Mouse (Mus musculus) retina, postnatal 7 days (tissue): Measurements from ENCODE around the gene Magi1.

Source experiments
- DNase-seq: peaks from one replicate; pipeline ENCODE4 v3.0.0-alpha.2; 2012; ENCODE audit warnings: low read depth, low spot score

Gene Magi1

DNA sequence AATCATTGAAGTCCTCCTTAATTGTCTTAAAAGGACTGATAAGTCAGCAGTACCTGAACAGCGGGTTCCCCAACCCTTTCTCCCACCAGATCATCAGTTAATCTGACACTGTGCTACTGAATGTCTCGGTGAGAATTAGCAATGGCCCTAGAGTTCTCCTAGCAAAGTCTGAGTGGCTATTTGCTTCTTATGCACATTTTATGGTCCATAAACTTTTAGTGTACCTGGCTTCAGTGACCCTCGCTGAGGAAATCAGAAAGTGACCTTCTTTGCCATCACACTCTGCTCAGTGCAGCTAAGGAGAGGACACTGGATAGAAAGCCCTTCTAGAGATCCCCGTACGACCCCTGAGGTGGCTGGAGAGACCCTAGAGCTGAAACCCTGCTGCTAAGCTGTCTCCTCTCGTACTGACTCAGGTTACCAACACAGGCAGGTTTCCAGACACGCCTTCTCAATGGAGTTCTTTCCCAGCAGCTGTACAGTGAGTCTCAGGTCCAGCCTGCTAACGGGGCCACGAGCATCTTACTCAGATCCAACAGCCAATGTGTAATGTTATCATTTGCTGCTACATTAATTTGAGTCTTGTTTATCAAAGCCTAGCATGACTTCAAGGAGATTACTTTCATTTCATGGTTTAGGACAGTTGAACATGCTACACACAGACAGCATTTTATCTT lies 461.4 kb downstream of the Magi1 start:
- DNase-seq: no peak

DNA sequence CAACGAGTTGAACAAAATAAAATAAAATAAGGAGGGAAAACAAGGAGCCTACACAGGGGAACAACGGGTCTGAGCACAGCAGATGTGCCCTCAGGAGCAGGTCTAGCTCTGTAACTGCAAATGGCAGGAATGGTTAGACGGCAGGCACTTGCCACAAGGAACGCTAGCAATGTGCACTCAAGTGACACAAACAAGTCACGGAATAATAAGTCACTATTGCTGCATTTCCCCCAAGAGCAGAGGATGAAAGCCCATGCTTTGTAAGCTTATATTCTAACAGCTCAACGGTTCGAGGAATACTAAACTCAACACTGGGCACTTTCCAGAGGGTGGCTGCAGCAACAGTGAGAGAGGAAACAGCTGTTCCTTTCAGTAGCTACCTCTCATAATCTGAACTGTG lies 462.2 kb downstream of the Magi1 start:
- no peak for DNase-seq

DNA sequence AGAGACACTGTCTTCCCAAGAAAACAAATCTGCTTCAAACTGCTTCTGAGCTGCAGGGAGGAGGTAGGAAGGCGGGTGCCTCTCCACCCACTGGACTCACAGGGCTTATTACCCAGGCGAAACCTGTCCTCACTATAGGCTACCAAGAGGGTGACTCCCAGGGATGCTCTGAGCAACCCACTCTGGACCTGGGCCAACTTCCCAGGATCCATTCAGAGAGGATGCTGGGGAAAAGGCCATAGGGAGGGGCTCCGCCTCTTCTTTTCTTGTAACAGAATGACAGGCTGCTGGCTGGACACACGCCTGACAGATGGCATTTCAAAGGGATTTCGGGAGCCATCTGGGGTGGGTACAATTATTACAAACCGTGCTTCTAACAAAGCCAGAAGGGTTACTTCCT lies 463.8 kb downstream of the Magi1 start:
- peak; percentile 79 for DNase-seq

DNA sequence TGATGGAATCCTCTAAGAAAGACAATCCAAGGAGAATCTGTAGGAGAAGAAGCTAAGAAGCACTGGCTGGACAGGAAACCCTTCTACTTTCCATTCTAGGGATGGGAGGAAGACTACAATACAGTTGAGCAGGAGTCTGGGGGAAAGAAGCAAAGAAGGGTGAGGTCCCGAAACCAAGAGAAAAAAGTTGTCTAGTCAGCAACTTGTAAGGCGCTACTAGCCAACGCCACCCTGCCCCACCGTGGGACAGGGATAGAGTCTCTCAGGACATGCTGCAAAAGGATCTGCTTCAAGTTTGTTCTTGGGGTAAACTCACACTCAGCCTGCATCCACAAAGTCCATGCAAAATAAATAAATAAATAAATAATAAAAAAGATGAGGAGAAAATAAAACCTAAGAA lies 464.4 kb downstream of the Magi1 start:
- no peak for DNase-seq

DNA sequence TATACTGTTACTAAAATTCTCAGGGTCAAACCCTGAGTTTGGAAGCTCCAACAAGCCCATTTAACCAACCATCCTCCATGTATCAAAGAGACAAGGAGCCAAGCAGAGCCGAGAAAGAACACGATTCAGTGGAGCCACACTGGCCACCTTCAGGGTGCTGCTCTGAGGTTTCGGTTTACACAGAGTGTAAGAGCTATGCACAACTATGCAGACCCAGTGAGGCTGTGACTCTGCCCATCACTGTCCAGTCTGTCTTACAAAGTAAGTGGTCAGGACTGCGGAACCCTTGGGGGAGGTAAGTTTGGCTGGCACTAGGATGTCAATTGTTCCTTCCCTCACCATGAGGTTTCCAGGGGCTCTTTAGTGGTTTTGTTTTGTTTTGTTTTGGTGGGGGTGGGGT lies 465.2 kb downstream of the Magi1 start:
- no peak for DNase-seq

DNA sequence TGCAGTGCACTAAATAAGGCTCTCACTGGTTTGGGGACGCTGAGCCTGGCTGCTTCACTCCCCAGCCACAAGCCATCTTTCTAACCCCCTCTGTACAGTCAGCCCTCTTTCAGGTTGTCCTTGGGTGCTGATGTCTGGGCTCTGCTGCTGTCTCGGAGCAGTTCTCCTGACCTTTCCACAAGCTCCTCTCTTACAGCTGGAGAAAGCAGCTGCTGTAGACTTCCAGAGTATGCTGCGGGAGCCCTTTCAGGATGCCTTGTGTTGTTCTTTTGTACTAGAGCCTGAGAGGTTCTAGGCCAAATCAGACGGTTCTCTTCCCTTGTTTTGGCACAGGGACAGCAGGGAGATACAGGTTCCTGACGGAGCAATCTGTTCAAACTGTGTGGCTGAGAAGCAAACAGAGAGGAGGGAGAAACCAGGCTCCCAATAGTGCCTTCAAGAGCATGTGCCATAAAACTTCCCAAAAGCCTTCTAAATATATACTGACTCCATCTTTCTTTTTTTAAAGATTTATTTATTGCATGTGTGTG lies 478.2 kb downstream of the Magi1 start:
- no peak for DNase-seq

DNA sequence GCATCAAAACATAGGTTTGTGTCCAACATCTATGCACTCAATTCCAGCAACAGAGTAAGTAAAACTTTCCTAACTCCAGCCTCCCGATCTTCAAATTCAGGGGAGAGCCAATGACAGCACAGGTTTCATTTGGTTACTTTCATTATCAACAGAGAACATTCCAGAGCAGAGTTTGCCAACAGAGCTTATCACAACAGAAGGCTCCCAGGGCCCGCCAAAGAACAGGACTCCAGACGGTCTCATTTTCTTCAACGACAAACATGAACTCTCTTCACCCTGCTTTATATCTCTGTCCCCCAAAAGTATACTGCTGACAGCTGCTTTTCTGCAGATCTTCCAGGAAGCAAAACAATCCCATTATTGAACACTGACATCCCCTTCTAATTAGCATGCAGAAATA lies 481.3 kb downstream of the Magi1 start:
- DNase-seq: no peak

DNA sequence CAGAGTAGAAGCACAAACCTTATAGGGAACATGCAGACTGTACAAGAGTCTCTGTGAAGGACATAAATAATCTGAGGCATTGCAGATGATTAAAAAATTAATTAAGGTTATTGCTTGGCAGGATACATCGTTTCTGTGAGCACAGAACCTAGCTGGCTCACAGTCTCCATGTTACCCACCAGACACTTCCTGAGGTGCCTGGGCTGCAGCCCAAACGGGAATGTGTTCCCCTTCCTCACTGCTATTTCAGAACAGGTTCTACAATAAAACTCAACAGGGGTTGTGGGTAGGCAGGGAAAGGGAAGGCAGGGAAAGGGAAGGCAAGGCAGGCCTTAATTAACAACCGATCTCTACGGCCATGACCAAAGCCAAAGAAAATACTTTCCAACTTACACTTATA lies 483.3 kb downstream of the Magi1 start:
- no peak for DNase-seq

DNA sequence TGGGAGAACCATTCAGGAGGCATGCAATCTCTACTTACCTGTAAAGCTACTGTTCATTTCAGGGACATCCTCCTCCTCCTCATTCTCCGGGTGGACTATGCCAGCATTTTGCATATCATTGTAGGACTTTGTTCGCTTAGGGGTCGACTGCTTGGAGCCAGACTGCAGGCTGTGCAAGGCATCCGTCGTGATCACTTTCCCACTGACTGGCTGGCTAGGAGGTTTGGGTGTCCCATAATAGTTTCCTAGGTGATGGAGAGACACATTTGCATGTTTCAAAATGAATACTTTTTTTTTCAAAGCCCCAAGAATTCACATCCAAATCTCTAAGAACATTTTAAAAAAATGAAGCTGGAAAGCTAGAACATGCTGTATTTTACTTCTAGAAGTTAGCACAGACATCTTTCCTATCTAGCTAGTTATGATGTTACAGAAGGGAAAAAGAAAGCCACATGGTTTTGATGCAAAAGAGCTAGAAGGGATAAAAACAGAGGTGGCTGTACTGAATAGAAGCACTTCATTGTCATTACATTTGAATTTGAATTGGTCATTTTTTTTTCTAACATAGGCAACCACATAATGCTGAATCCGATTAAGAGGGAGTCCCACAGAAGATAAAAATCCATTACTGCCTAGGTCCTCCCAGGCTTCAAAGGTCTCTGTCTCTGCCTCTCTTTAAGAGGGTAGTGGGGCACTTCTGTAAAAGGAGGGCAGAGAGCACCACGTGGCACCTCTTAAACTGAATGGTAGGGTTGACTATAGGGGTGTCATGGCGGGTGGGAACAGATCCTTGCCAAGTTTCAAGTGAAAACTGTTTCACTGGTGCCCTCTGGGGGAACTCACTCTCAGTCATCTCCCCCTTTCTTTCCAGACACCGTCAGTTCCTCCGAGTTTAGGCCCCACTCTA lies 491.2 kb downstream of the Magi1 start:
- DNase-seq: no peak

DNA sequence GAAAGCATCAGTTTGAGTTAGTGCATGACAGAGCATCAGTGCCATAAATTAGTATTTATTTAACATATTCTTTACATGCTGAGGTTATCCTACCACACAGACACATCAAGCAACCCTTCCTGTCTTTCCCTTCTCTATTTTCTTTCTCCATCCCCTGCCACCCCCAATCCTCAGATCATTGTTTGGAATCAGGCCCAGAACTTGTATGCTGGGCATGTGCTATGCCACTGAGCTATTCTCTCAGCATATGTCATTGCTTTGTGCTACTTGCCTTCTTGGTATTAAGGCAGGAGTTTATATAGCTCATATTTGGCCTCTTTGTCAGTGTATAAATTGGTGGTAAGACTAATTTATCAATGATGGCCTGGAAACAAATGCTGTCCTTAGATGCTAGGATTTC lies 494.0 kb downstream of the Magi1 start:
- DNase-seq: no peak

DNA sequence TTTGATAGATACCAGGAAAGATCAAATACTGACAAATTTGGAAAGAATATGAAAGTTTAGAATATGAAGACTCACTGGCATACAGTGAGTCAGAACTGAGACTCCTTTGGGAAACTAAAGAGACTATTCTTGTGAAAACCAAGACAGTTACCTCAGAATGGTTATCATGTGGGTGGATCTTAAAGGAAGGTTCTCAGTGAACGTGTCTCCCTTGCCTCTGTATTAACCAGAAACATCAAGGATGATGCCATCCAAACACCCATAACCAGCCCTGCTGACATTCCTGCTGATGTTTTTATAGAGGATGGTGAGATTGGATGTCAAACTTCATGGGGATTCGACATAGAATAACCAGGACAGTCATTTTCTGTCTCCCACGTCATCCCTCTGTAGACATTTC lies 496.7 kb downstream of the Magi1 start:
- DNase-seq: no peak

DNA sequence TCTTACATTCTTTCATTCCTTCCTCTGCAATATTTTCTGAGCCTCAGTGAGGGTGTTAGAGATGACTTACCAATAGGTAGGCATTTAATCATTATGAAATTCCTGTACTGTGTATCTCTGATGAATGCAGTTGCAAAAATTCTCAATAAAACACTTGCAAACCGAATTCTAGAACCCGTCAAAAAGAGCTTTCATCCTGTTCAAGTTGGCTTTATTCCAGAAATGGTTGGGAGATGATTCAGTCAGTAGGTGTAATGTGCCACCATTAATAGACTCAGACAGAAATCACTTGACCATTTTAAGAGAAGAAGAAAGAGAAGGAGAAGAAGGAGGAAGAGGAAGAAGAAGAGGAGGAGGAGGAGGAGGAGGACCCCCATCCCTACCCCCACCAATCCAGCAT lies 497.5 kb downstream of the Magi1 start:
- no peak for DNase-seq

DNA sequence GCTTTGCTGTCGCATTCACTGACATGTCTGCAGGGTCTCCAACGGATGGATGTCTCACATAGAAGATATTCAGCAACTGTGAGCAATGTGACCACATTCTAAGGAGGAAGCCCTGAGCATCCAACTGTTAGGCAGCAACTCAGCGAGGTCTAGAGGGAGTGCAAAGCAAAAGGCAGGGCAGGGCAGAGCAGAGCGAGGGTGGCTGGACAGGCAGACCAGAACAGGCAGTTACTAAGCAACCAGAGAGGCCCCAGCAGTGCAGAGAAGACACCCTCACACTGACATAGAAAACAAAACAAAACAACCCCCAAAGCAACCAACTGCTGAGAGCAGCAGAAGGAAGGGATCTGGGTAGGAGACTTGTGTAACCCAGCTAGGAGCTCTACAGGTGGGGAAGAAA lies 512.6 kb downstream of the Magi1 start:
- no peak for DNase-seq

DNA sequence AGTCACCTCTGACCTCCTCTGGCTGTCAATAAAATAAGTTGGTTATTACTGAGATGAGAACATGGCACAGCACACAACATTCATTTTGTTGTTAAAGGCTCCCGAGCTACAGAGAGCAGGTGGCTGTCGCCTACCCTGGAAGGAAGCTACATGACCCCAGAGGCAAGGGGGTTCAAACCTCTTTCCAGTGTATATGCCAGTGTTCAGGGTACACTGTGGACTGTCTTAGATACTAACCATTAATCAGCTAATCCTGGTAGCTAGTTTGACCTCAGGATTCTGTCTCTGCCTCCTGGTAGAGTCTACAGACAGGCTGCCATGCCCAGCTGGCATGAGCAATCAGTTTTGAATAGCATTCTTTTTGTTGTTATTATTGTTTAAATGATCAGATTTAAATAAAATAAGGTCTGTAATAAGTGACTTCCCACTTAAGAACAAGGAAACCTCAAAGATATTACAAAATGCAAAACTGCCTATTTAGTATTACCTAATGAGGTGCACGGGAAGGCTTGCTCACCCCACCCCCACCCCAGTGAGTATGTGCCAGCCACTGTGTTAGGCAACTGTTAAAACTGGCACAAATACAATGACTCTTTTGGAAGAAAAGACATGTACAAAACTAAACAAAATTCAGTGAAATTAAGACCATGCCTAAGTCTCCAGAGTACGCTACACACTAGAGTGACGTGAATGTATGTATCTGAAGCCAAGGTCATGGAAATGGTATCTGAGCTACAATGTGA lies 513.3 kb downstream of the Magi1 start:
- no peak for DNase-seq

DNA sequence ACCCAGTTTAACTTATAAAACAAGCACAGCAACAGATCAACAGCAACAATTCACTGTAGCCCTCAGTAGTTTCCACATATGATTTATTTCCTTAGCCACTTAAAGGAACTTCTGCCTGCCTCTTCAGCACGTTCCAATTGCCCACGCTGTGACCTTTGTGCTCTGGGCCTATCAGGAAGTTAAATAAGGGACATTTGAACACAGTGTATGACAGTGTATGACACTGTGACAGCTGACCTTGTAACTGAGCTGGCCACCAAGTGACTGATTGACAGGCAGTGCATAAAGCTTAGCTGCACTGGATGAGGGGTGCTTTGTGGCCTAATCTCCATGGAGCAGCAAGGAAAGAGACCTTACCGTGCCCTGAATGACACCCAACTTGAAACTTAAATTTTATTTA lies 525.6 kb downstream of the Magi1 start:
- DNase-seq: no peak

DNA sequence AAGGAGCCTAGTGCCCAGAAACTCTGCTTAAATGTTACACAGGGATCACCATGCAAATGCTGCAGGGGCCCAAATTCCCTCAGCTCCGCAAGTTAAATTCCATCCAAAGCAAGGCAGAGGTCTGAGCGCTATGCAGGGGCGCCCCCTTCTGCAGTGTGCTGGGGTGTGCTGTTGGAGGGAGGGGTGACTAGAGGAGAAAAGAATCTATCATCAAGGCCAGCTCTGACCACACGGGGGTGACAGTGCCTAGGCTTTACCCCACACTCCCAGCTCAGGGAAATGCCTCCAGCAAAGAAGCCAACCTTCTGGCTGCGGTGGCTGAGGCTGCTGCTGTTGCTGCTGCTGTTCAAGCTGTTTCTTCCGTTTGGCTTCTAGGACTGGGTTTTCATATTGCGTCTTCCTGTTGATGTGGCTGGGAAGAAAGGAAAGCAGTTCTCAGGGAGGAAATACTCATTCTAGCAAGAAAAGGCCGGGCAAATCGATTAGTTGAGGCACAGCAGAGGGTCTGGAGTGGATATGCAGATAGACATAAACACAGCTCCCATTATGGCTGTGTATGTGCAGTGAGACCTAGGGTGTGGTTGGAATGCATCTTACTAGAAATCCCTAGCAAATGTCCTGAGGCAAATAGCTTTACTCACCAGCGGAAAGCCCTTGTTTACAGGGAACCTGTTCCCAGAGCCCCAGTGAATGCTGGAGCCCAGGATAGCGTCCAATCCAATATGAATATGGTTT lies 526.2 kb downstream of the Magi1 start:
- DNase-seq: peak; percentile 66

DNA sequence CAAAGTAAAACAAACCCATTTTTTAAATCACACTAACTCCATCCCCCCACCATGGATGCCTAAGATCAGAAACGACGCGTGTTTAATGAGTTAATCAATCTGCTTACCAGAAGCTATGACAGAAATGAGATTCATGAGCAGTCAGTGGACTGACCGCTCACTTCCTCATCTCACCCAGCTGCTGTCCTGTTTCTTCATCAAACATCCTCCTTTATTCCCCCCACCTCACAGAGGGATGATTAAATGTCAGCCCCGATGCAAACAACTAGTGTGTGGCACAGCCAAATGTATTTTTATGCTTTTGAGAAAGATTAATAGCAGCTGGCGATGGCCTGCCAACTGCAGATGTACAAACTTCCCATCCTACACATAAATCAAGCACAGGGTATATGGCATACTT lies 540.6 kb downstream of the Magi1 start:
- DNase-seq: no peak

DNA sequence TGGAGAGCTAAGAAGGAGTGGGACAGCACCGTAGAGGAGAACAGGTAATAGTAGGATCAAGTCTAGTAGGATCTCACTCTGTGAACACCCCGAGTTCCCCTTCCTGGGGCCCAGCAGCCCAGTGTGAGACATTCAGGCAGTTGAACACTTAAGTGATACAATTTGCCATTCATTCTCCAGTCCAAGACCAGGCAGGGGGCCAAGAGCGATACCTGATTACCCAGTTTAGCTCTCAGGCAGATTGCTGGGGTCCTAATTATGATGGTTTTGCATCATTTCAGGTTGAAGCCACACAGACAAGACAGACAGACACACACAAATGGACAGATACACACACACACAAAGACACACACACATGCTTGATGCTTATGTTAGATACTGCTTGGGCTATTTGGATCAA lies 543.9 kb downstream of the Magi1 start:
- no peak for DNase-seq

DNA sequence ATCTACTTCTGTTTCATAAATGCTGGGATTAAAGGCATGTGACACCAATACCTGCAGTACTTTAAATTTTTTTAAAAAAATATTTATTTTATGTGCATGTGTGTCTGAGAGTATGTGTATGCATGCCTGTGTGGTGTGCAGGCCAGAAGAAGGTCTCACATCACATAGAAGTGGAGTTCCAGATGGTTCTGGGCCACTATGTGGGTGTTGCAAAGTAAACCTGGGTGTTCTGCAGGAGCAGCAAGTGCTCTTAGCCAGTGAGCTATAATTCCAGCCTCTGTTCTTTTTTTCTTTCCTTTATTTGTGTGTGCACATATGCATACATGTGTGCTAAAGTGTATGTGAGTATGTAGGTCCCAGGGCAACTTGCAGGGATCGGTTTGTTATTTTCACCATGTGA lies 546.6 kb downstream of the Magi1 start:
- no peak for DNase-seq

DNA sequence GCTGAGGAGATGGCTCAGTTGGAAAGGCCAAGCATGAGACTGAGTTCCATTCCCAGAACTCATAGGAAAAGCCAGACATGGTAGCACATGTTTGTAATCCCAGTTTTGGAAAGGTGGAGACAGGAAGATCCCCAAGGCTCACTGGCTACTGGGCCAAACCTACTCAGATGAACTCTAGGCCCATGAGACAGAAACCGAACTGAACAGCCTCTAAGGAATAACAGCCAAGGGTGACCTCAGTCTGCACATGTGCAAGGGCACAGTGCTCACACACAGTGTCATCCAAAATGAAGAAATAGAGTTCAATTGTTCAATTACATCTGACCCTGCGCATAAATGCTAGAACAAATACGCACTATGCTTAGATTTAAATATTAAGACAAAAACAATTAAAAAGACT lies 547.6 kb downstream of the Magi1 start:
- no peak for DNase-seq

DNA sequence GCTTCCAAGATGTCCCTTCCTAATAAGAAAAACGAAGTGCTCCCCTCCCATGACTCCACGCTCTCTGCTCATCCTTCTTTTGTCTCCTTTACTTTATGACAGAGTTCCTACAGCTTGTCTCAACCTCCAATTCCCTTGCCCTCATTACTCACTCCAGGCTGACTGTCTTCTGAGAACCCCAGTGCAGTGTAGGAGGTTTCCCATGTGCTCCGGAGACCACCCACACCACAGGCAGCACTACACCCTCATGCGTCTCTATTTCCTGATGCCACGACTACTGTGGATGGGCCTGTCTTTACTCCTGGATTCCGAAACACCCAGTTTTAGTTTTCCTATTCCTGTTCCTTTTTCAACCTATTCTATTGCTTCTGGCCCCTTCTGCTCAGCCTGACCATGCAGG lies 549.9 kb downstream of the Magi1 start:
- no peak for DNase-seq

DNA sequence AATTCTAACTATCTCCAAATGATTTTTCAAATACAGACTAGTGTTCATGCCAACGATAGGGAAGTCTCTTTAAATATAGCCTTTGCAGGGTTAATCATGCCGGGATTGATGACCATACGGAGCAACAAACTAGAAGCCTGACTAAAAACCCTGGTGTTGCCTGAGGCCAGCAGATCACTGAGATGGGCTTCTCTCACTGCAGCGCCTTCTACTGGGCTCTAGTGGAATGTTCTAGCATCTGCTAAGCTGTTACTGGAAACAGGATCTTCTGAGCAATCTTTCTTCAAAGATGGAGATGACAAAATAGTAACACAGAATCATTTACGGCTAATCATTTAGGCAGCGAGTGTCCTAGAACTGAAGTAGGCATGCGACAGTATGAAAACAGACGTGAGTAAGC lies 554.0 kb downstream of the Magi1 start:
- no peak for DNase-seq
